Mouse (Mus musculus): ENCODE measurements at regions not wholly inside any gene's neighbourhood (a gene's known extent, or its start where the extent isn't known, plus 50 kb on each side); places are given as distances from the start of the nearest gene placed in this dataset.

DNA sequence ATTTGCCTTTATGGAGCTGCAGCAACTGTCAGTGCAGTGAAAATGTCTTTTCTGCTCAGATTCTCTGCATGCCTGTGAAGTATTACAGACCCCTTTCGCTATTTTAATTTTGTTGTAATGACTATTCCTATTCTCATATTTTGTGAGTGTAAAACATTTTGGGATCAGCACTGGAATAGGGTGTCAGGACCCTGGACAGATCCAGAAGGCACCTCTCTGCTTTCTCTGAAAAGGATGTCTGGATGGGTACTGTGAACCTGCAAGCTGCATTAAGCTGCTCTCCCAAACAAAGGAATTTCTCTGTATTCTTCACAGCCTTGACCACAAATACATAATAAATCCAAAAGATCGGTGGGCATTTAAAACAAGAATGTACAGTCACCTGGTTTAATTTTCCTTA lies 460.8 kb downstream of the Rapgef2 start:
- in situ Hi-C loops (cut with MboI; ENCODE audit: low pct_unique_long_range_greater_than_20kb in 1 of 2, low sequenced_read_pairs in 2 of 2, unreplicated experiment in 1 of 2) = no loop called here

DNA sequence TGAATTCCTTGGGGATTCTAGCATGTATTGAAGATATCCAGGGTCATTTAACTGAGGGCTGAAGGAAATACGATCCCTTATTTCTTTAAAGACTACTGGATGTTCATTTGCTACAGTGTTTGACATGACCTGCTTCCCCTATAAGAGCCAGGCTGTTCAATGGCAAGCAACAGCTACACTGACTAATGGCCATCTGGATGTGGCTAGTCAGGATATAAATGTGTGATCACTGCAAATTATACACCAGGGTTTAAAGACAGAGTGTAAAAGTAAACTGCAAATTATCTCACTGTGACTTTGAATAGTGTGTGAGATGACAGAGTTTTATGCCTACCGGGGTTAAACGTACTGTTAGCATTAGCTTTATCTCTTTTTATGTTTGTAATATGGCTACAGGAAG lies 473.9 kb downstream of the Rapgef2 start:
- in situ Hi-C loops (cut with MboI; ENCODE audit: low pct_unique_long_range_greater_than_20kb in 1 of 2, low sequenced_read_pairs in 2 of 2, unreplicated experiment in 1 of 2) = no loop called here

DNA sequence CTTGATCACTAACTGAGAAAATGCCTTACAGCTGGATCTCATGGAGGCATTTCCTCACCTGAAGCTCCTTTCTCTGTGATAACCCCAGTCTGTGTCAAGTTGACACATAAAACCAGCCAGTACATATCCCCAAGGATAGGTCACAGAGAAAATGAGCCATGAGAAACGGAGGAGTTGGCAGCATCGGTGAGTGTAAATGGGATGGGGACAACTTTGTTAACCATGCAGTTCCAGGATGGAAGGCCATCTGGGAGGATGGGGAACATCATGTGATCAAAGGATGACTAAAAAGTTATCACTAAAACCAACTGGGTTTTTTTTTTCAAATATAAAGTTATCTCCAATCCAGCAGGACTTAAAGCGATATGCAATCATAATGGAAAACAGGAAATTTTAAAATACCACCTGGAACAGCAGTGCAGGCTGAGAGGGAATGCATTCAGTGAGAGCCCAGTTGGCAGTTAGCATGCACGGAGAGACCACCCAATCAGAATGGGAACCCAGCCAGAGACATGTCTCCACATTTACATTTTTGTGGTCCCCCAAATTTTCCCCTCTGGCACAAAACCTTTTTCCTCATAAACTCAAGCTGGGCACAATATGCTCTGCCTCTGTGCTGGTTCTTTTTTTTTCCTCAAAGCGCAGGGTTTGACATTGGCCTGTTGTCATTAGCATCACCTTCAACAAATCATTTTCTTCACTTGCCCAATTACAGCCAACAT lies 475.7 kb downstream of the Rapgef2 start:
- in situ Hi-C loops (cut with MboI; ENCODE audit: low pct_unique_long_range_greater_than_20kb in 1 of 2, low sequenced_read_pairs in 2 of 2, unreplicated experiment in 1 of 2) = no loop called here

DNA sequence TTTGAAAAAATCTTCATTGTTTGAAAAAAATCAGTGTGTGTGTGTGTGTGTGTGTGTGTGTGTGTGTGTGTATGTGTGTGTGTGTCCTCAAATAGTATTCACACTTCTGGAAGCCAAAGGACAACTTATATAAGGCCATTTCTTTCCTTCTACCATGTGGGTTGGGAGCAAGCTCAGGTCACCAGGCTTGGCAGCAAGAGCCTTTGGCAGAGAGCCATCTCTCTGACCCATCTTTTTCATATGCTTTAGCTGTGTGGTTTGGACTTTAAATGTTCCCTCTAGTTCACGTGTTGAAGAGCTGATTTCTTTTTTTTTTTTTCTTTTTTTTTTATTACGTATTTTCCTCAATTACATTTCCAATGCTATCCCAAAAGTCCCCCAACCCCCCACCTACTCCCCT lies 483.1 kb downstream of the Rapgef2 start:
- in situ Hi-C loops (cut with MboI; ENCODE audit: low pct_unique_long_range_greater_than_20kb in 1 of 2, low sequenced_read_pairs in 2 of 2, unreplicated experiment in 1 of 2) = no loop called here

DNA sequence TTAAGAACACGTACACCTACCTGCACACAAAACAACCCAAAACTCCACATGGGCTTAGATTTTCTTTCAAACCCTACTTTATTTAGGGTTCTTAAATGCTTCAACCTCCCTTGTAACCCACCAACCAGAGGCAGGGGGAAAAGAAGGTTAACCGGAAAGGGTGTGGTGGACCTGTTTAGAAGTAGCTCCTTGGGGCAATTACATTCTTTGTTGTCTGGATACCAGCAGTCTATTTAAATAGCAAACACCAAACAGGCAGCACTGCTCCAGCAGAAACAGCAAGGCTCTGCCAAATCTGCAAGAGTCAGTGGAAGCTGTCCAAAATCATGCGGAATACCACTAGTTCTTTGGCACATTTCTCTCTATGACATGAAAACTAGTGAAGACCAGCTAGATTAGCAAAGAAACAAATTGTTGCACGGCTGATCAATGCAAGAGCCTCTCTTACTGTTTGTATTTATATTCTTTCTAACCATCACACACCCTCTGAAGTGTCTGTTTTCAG lies 490.3 kb downstream of the Rapgef2 start:
- in situ Hi-C loops (cut with MboI; ENCODE audit: low pct_unique_long_range_greater_than_20kb in 1 of 2, low sequenced_read_pairs in 2 of 2, unreplicated experiment in 1 of 2) = no loop called here

DNA sequence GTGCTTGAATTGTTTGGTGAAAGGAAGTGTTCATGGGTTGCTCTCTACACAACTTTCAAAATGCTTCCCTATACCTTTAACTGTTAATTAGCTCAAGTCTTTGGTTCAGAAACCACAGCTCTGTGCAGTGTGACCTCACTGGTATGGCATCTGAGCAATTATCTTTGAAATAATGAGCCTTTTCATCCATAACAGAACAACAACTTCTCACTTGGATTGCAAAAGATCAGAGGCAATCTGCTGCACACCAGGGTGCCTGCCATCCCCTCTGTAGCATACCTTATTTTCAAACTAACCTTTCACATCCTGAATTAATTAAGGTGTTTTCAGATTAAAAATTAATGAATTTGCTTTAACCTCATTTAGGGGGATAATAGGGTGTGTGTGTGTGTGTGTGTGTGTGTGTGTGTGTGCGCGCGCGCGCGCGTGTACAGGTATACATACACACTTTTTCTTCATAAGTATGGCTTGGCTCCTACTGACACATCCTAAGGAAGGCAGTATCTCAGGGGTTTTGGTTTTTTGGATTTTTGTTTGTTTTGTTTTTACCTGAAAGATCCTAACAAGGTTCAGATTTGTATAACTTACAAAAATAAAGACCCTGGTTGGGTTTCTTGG lies 493.8 kb downstream of the Rapgef2 start:
- in situ Hi-C loops (cut with MboI; ENCODE audit: low pct_unique_long_range_greater_than_20kb in 1 of 2, low sequenced_read_pairs in 2 of 2, unreplicated experiment in 1 of 2) = no loop called here

DNA sequence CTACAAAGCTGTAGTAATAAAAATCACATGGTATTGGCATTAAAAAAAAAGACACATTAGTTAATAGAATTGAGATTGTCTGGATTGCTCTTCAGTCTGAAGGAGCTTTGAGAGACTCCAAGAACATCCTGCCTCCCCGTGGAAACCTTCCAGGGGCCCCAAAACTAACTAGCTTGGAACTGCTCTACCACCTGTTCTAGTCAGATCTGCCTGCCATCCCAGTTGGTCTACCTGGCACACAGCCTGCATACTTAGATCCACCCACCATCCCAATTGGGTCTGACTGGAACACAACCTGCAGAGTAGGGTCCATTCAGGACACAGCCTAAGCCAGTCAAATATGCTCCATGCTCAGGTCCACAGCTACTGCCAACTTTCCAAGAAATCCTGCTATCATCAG lies 503.6 kb downstream of the Rapgef2 start:
- in situ Hi-C loops (cut with MboI; ENCODE audit: low pct_unique_long_range_greater_than_20kb in 1 of 2, low sequenced_read_pairs in 2 of 2, unreplicated experiment in 1 of 2) = no loop called here

DNA sequence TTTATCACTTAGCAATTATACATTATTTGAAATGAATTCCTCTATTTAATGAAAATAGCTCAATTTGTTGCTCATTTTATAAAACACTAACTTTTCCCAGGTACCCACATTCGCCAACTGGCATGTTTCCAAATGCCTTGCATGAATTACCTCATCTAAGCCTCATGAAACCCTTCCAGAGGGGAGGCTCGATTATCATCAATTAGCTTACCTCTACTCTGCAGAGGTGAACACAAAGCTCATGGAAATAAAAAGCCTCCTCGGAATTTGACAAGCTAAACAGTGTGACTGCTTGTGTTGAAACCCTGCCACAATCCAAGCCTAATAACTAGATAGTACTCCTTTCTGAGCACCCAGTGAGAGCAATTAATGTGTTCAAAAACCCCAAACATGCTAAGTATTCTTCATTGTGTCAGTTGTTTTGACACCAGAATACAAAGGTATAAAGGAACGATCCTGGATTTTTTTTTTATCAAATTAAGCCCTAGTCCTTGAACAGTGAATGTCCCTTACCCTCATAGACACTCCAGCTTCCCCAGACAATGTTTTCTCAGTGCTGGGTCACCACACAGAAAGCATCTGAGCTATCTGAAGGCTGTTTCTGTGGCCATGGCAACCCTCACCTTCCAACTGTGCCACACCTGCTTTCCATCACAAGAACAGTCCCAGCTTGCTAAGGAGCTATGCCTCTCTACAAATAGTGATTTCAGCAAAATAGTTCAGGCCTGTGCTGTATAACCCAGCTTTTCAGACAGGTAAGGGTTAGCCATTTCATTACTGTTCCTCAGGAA lies 530.4 kb downstream of the Rapgef2 start:
- in situ Hi-C loops (cut with MboI; ENCODE audit: low pct_unique_long_range_greater_than_20kb in 1 of 2, low sequenced_read_pairs in 2 of 2, unreplicated experiment in 1 of 2) = no loop called here

DNA sequence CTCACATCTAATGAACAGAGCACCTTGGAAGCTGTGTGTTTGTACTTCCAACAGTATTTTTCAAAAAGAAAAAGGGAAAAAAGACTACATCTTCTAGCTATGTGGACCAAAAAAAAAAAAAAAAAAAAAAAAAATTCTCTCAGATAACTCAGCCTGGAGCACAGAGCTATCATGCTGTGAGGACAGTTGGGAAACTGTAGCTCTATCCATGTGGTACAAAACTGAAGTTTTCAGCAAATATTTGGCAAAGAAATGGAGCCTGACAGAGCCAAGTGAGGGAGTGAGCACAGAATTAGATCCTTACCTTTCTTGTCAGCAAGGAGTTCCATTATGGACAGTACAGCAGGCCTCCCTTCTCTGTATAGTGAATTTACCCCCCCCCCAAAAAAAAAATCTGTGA lies 550.2 kb downstream of the Rapgef2 start:
- in situ Hi-C loops (cut with MboI; ENCODE audit: low pct_unique_long_range_greater_than_20kb in 1 of 2, low sequenced_read_pairs in 2 of 2, unreplicated experiment in 1 of 2) = no loop called here

DNA sequence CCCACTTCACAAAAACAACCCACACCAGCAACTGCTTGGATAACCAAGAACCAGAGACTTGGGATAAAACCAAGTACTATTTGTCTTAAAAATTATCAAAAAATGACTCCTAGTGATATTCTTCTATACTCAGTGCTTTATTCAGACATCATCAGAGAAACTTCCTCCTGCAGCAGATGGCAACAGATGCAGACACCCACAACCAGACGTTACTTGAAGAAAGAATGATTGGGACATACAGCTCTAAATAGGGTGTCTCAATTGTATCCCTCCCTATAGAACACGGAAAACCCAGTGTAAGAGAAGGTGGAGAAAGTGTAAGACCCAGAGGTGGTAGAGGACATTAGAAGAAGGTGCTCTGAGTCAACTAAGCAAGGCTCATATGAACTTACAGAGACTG lies 569.6 kb downstream of the Rapgef2 start:
- in situ Hi-C loops (cut with MboI; ENCODE audit: low pct_unique_long_range_greater_than_20kb in 1 of 2, low sequenced_read_pairs in 2 of 2, unreplicated experiment in 1 of 2) = no loop called here

DNA sequence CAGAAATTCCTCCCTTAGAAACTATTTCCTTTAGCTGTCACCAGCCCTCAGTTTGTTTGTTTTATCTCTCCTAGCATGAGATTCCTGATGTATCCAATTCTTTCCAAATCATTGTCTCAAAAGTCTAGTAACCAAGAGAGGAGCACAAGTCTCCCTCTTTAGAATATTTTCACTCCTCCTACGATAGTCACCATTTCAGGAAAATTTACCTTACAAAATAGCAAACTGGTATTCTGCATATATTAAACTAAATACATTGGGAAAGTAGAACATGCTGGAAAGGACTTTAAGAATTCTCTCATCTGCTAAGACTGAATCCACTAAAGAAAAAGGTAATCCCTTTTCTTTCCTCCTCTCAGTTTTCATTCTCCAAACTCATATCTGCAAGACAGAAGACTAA lies 578.6 kb downstream of the Rapgef2 start:
- in situ Hi-C loops (cut with MboI; ENCODE audit: low pct_unique_long_range_greater_than_20kb in 1 of 2, low sequenced_read_pairs in 2 of 2, unreplicated experiment in 1 of 2) = no loop called here

DNA sequence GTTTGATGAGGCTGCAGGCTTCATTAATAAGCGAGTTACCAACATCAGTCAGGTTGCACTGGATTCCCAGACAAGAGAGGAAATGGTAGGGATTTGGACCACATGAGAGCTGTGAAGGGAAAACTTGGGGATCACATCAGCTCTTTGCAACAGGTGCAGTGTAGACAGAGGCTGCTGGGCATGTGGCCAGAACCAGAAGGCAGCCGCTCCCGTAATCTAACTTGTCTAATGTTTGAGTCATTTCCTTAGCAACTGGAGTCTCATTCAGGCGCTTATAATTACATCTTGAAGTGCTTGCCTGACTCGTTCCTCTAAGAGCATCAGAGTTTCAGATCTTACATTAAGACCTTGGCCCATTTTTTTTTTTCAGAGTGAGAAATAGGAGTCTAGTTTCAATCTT lies 587.4 kb downstream of the Rapgef2 start:
- in situ Hi-C loops (cut with MboI; ENCODE audit: low pct_unique_long_range_greater_than_20kb in 1 of 2, low sequenced_read_pairs in 2 of 2, unreplicated experiment in 1 of 2) = no loop called here

DNA sequence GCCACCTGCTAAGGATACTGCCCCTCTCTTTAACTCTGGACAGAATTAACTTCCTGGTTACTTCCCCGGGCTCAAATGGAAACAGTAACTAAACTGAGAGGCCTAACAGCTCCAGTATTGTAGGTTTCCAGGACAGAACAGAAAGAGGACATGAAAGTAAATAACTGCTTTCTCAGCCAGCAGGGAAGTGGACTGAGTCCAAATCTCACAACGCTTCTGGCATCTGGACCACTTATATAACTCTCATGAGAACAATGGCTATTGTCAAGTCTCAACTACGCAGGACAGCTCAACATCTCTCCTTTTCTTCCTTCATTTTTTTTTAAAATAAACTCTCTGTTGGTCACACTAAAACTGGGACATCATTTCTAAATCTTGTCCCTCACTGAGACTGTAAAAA lies 594.8 kb downstream of the Rapgef2 start:
- in situ Hi-C loops (cut with MboI; ENCODE audit: low pct_unique_long_range_greater_than_20kb in 1 of 2, low sequenced_read_pairs in 2 of 2, unreplicated experiment in 1 of 2) = no loop called here

DNA sequence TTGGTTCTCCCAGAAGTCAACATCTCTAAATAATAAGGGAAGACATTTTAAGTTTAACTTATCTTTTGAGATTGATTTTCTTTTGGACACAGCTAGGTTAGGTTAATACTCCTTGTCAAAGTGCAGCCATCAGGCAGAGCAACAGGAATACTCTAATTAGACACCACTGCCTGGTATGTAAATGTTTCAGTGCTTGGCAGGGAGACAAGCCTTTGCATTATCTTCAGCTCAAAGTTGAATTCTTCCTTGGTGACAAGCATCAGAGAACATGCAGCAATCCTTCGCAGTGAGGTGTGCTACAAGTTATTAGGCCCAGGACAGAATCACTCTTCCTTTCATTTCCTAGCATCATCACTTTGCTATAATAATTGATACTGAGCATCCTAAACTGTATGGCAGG lies 608.7 kb downstream of the Rapgef2 start:
- in situ Hi-C loops (cut with MboI; ENCODE audit: low pct_unique_long_range_greater_than_20kb in 1 of 2, low sequenced_read_pairs in 2 of 2, unreplicated experiment in 1 of 2) = no loop called here

DNA sequence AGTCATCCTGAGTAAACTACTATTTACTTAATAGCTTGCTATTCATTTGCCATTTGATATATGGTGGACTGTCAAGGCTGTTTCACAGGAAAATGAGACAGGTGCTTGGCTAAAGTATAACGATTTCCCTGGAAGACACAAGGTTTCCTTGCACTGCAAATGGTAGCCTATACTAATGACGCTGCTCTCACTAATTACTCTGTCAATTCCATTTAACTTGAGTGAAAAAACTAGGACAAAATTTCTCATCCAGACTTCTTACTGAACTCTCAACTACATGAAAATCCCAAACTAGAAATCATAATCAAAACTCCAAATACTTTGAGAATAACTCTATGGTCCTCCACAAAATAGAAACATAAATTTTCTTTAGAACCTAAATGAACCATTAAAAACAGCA lies 609.5 kb downstream of the Rapgef2 start:
- in situ Hi-C loops (cut with MboI; ENCODE audit: low pct_unique_long_range_greater_than_20kb in 1 of 2, low sequenced_read_pairs in 2 of 2, unreplicated experiment in 1 of 2) = no loop called here

DNA sequence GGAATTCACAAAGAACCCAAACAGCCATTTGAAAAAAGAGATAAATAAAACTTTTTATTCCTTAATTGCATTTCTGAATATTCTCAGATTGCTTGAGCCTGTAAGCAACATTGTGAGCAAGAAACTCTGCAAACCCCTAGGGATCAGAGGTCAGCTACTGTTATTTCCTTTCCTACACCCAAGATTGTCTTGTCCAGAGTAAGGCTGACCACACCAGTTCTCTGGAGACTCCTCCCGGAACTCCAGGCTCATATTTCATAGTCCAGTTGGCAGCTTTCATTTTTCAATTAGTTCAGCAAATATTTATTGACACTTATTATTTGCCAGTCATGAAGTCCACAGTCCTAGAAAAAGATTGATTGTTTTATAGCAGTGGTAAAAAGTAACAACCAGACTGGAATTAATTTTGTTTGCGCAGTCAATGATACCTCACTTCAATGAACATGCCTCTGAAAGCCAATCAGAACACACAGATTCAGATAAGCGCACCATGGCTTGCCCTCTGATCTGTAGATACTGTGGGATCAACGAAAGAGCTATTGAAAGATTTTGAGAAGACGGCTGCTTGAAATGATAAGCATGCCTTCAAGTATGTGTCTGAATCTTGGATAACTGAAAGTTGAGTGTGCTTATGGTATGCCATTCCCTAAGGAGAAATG lies 611.7 kb downstream of the Rapgef2 start:
- in situ Hi-C loops (cut with MboI; ENCODE audit: low pct_unique_long_range_greater_than_20kb in 1 of 2, low sequenced_read_pairs in 2 of 2, unreplicated experiment in 1 of 2) = no loop called here

DNA sequence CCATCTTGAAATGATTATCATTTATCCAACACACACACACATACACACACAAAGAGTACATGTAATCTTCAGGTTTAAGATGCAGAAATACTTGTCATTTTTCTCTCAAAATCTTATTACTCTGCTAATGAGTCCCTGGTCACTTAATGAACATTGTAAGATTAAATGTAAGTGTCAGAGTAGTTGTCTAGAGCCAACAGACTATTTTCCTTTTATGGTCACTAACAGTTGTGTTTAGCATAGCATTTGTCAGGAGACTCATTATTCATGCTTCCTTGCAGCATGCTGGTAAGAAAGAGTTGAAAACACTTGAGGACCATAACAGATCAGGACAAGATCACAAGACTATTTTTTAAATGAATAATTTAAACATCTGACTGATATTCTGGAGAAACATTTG lies 618.3 kb downstream of the Rapgef2 start:
- in situ Hi-C loops (cut with MboI; ENCODE audit: low pct_unique_long_range_greater_than_20kb in 1 of 2, low sequenced_read_pairs in 2 of 2, unreplicated experiment in 1 of 2) = no loop called here

DNA sequence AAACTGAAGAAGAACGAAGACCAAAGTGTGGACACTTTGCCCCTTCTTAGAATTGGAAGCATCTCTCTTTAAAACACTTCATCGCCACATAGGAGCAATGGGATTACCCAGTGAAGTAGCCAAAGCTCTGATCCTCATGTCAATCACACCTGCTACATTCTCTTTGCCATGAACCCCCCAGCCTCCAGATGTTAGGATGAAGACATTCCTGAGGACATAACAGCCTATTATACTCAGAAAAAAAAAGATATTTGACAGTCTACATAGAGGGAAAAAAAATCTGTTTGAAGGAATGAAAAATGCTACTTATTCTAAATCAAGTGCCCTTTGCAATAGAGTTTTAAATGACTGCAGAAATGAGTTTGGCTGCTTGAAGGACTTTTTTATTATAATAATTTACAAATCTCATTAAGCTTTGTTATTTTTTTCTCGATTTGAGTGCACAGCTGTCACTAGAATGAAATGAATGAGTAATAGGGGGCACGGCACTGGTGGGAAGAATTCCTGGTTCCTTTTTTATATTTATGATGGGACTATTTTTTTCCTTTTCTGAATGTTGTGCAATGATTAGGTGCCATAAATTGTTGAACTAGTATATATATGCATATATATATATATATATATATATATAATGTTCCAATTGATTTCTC lies 618.8 kb downstream of the Rapgef2 start:
- in situ Hi-C loops (cut with MboI; ENCODE audit: low pct_unique_long_range_greater_than_20kb in 1 of 2, low sequenced_read_pairs in 2 of 2, unreplicated experiment in 1 of 2) = no loop called here

DNA sequence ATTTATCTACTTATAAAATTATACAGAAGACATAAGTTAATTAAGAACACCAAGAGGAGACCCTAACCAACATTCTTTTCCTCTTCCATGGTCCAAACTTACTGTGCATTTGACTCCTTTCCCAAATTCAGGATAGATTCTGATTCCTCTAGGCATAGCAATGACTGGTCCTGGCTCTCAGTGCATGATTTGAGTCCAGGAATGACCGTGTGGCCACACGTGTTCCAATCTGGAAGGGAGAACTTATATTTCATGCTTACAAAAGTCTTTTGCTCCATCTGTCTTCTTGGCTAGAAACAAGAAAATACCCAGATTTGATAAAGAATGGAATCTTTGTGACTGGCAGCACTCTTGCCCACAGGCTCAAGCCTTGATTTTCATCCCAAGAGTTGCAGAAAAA lies 638.2 kb downstream of the Rapgef2 start:
- in situ Hi-C loops (cut with MboI; ENCODE audit: low pct_unique_long_range_greater_than_20kb in 1 of 2, low sequenced_read_pairs in 2 of 2, unreplicated experiment in 1 of 2) = no loop called here

Measured in mouse embryonic stem cell (cell line).